Mouse (Mus musculus): ENCODE results near the gene Zmynd8.

The Zmynd8 gene

GRCm38 (mm10) chr2:165899923-165900322 is 1.1 kb upstream of the Zmynd8 start:
- in situ Hi-C loops (cut with MboI, MseI) = loop anchor here (5.0 kb wide), 3 partner anchors 38 to 113 kb away; no protein-coding TSS in a partner anchor

- in situ Hi-C loops (cut with MboI, MseI) = loop anchor here (5.0 kb wide), 2 partner anchors 77 to 112 kb away; no protein-coding TSS in a partner anchor
Observed at GRCm38 (mm10) chr2:165899474-165899873, 658 bp upstream of the Zmynd8 start.

GRCm38 (mm10) chr2:165896171-165896570 is 2.6 kb downstream of the Zmynd8 start:
- in situ Hi-C loops (cut with MboI, MseI) = loop anchor here (5.0 kb wide), 2 partner anchors 74 to 109 kb away; no protein-coding TSS in a partner anchor

- in situ Hi-C loops (cut with MboI, MseI) = loop anchor here (5.0 kb wide), 2 partner anchors 73 to 108 kb away; no protein-coding TSS in a partner anchor
Observed at GRCm38 (mm10) chr2:165895687-165896086, 3.1 kb downstream of the Zmynd8 start.

GRCm38 (mm10) chr2:165894533-165894932 is 4.3 kb downstream of the Zmynd8 start:
- in situ Hi-C loops (cut with MboI, MseI) = no loop called here

GRCm38 (mm10) chr2:165893232-165893631 is 5.6 kb downstream of the Zmynd8 start:
- in situ Hi-C loops (cut with MboI, MseI) = no loop called here

- in situ Hi-C loops (cut with MboI, MseI) = no loop called here
Observed at GRCm38 (mm10) chr2:165892626-165893025, 6.2 kb downstream of the Zmynd8 start.

GRCm38 (mm10) chr2:165890401-165890800 is 8.4 kb downstream of the Zmynd8 start:
- in situ Hi-C loops (cut with MboI, MseI) = no loop called here

- in situ Hi-C loops (cut with MboI, MseI) = no loop called here
Observed at GRCm38 (mm10) chr2:165889874-165890273, 8.9 kb downstream of the Zmynd8 start.

GRCm38 (mm10) chr2:165889266-165889665 is 9.6 kb downstream of the Zmynd8 start:
- in situ Hi-C loops (cut with MboI, MseI) = no loop called here

GRCm38 (mm10) chr2:165888813-165889221 is 10.0 kb downstream of the Zmynd8 start:
- in situ Hi-C loops (cut with MboI, MseI) = no loop called here

GRCm38 (mm10) chr2:165888396-165888795 is 10.4 kb downstream of the Zmynd8 start:
- in situ Hi-C loops (cut with MboI, MseI) = no loop called here

GRCm38 (mm10) chr2:165886857-165887628 is 11.8 kb downstream of the Zmynd8 start:
- in situ Hi-C loops (cut with MboI, MseI) = no loop called here

GRCm38 (mm10) chr2:165886482-165886856 is 12.3 kb downstream of the Zmynd8 start:
- in situ Hi-C loops (cut with MboI, MseI) = no loop called here

GRCm38 (mm10) chr2:165885951-165886320 is 12.9 kb downstream of the Zmynd8 start:
- in situ Hi-C loops (cut with MboI, MseI) = no loop called here

- in situ Hi-C loops (cut with MboI, MseI) = no loop called here
Observed at GRCm38 (mm10) chr2:165885225-165885950, 13.4 kb downstream of the Zmynd8 start.

- in situ Hi-C loops (cut with MboI, MseI) = no loop called here
Observed at GRCm38 (mm10) chr2:165884577-165885224, 14.1 kb downstream of the Zmynd8 start.

- in situ Hi-C loops (cut with MboI, MseI) = no loop called here
Observed at GRCm38 (mm10) chr2:165883846-165884576, 14.8 kb downstream of the Zmynd8 start.

- in situ Hi-C loops (cut with MboI, MseI) = no loop called here
Observed at GRCm38 (mm10) chr2:165883006-165883405, 15.8 kb downstream of the Zmynd8 start.

GRCm38 (mm10) chr2:165881585-165882431 is 17.0 kb downstream of the Zmynd8 start:
- in situ Hi-C loops (cut with MboI, MseI) = no loop called here

- in situ Hi-C loops (cut with MboI, MseI) = no loop called here
Observed at GRCm38 (mm10) chr2:165881220-165881584, 17.6 kb downstream of the Zmynd8 start.
